Mouse (Mus musculus) testis, adult 2 months (tissue): ENCODE measurements around the gene Arl15.

Source experiments
- CTCF ChIP-seq: fragments of 200-500 bp; IDR thresholded peaks from 2 replicates; pipeline ENCODE4 v1.5.1; 2012; ENCODE audit warnings: low read depth, mild to moderate bottlenecking, inconsistent platforms, low read length, moderate library complexity; ENCODE audit not compliant: control insufficient read depth, insufficient read depth, insufficient replicate concordance
- POLR2A ChIP-seq: fragments of 200-500 bp; IDR thresholded peaks from 2 replicates; pipeline ENCODE4 v1.6.1; 2012; ENCODE audit warnings: low read depth, mild to moderate bottlenecking, inconsistent platforms, low read length, moderate library complexity; ENCODE audit not compliant: control insufficient read depth

GRCm38 (mm10) chr13:113983633-113984032 lies 189.3 kb downstream of the Arl15 start:
- TF ChIP-seq CTCF (no peak), POLR2A (no peak)
